Mouse (Mus musculus): Measurements from ENCODE around the gene Adamtsl4.

- no peak for TF ChIP-seq POLR2A (IDR thresholded peaks at IDR 0.05; ENCODE audit: low read depth, low read length)
- TF ChIP-seq CTCF (IDR thresholded peaks at IDR 0.05; ENCODE audit: extremely low read depth, insufficient read depth, insufficient read length, insufficient replicate concordance), result no peak
Observed at GRCm38 (mm10) chr3:95703276-95703675, 15.6 kb upstream of the Adamtsl4 start.

Measured in spleen, adult 2 months (tissue).